Mouse (Mus musculus) megakaryocyte progenitor cell, adult 5-6 weeks (primary cell): ENCODE data around the gene Stpg2. TPM values are rescaled to one million over a fixed set of nuclear protein-coding genes. Genes with fewer than 3 reads are reported as not detected.

Source experiments
- ATAC-seq: replicated peaks from 2 replicates; pipeline ENCODE4 v1.8.0; 2016; ENCODE audit warnings: mild to moderate bottlenecking, moderate TSS enrichment, inconsistent platforms; ENCODE audit not compliant: poor library complexity
- total RNA-seq, 2 experiments: library from RNA; stranded (forward) in 1 of 2; stranded (reverse) in 1 of 2; fragments of 157-497, 149-512 nt in 1 of 2; fragments of 200-1000 nt in 1 of 2; gene quantifications; 2 replicates each; pipeline versions ENCODE4 v1.2.3 to v1.2.4; 2015 to 2017

Gene Stpg2
- total RNA-seq, 2 experiments from 2014 or later: not detected

- ATAC-seq: no peak
Measured at GRCm38 (mm10) chr3:139728751-139729150, 523.3 kb downstream of the Stpg2 start.

- ATAC-seq: no peak
Measured at GRCm38 (mm10) chr3:139729248-139729647, 523.8 kb downstream of the Stpg2 start.

- ATAC-seq: no peak
Measured at GRCm38 (mm10) chr3:139733156-139733555, 527.7 kb downstream of the Stpg2 start.

DNA sequence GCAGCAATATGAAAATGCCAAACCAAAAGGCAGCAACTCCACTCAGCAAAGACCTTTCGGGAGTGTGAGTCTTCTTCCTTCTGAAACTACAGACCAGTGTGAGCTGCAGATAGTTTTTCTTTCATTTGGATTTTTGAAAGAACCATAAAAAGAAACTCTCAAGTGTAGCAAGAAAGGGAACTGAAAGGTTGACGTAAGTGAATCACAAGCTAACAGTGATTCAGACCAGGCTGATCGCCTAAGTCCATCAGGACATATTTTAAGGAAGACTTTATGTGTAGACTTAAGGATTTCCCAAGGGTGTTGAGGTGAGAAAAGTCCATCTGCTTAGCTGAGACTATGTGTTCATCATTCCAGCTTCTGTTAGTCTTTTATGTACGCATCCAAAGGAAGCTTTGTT is 533.9 kb downstream of the Stpg2 start:
- no peak for ATAC-seq

Other genes with a start within 250 kb of the Stpg2 start
- 51.6 and 57.5 TPM in 2 replicates for gene Rap1gds1, start 130.5 kb upstream of the Stpg2 start, total RNA-seq (2015)
- gene Rap1gds1, start 130.5 kb upstream of the Stpg2 start, total RNA-seq (2017): 19.2 and 27.8 TPM in 2 replicates